Mouse (Mus musculus): ENCODE results near the gene Sec14l1. TPM values are rescaled to one million over a fixed set of nuclear protein-coding genes. Genes with fewer than 3 reads are reported as not detected.
A peak's percentile ranks its signal among the peaks of the same experiment; 100 is the strongest.

Gene Sec14l1
- polyA plus RNA-seq, 1 experiment from 2014 or later, result 87.6 TPM

DNA sequence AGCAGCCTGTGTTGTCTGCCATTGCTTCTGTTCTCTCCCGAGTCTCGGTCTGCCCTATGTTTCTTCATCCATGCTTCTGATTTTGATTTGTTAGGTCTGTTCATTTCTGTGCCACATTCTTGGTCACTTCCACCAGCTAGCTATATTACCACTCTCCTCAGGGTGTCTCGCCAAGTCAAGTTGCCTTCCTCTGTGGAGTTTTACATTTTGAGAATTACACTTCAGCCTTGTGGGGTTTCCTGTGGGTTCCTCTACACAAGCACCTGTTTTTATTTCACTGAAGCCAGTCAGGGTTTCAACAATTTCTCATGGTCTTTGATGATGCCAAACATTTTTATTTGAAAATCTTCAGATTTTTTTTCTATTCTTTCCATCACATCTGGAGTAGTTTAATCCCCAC lies 67.8 kb downstream of the Sec14l1 start:
- no peak for TF ChIP-seq CTCF (IDR thresholded peaks at IDR 0.05; ENCODE audit: low read depth)
- peaks cover 8% of the 10 kb centered on the region; the same call in 1 of the 2 replicates for H3K4me1 ChIP-seq (replicated peaks; ENCODE audit: insufficient read depth, low read length)
- no peak overlapping the region for H3K4me3 ChIP-seq (replicated peaks; ENCODE audit: low read depth, low read length)
- no peak overlapping the region for H3K27ac ChIP-seq
- H3K4me2 ChIP-seq (ENCODE audit: low read length), result no peak overlapping the region
- no peaks in the 10 kb centered on the region for H3K36me3 ChIP-seq (ENCODE audit: insufficient read depth, low read length)
- DNase-seq (ENCODE audit: low spot score) (no peak), ATAC-seq (replicated peaks; ENCODE audit: low FRiP score, low read depth) (no peak)
- no peaks in the 10 kb centered on the region; the same call in 1 of the 2 replicates for H3K9me3 ChIP-seq (replicated peaks; ENCODE audit: low read length)
- no peaks in the 10 kb centered on the region for H3K27me3 ChIP-seq (ENCODE audit: insufficient read depth, low read length)
- H3K9ac ChIP-seq (ENCODE audit: low read depth, low read length), result no peak overlapping the region
- WGBS, result 94% methylated on average over 3 of the region's 3 CpGs

DNA sequence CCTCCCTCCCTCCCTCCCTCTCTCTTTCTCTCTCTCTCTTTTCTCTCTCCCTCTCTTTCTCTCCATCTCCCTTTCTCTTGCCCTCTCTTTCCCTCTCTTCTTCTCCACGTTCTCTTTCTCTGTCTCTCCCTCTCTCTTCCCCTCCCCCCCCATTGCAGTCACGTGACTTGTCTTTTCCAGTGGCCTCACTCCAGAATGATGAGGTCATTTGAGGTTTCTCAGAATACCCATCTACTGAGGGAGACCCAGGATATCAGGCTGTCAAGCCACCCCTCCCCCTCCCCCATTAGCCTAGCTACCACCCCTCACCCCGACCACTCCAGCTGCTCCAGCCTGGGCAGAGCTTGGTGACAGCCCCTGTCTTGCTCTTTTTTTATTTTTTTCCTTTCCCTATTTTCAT lies 68.3 kb downstream of the Sec14l1 start:
- Histone ChIP-seq H3K4me2 (ENCODE audit: low read length) (no peak overlapping the region), H3K27ac (no peak overlapping the region), H3K4me3 (replicated peaks; ENCODE audit: low read depth, low read length) (no peak overlapping the region), H3K9me3 (replicated peaks; ENCODE audit: low read length) (no peaks in the 10 kb centered on the region; the same call in 1 of the 2 replicates), H3K27me3 (ENCODE audit: insufficient read depth, low read length) (no peaks in the 10 kb centered on the region), H3K4me1 (replicated peaks; ENCODE audit: insufficient read depth, low read length) (peaks cover 8% of the 10 kb centered on the region; the same call in 1 of the 2 replicates), H3K36me3 (ENCODE audit: insufficient read depth, low read length) (no peaks in the 10 kb centered on the region), H3K9ac (ENCODE audit: low read depth, low read length) (no peak overlapping the region)
- ATAC-seq (replicated peaks; ENCODE audit: low FRiP score, low read depth) (no peak), DNase-seq (ENCODE audit: low spot score) (no peak)
- no peak for TF ChIP-seq CTCF (IDR thresholded peaks at IDR 0.05; ENCODE audit: low read depth)
- WGBS, result 75% methylated on average over 3 of the region's 3 CpGs

DNA sequence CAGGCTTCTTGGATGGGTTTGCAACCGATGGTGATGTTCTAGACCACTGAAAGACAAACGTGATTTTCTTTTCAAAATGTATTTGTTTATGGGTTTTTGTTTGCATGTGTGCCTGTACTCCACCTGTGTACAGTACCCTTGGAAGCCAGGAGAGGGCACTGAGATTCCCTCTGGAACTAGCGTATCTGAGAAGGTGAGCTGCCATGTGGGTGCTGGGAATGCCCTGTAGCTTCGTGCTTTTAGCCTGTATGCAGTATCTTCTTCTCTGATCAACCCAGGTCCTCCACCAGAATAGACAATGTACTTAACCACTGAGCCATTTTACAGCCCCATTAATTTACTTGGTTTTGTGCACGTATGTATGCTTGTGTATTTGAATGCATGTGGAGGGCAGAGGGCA lies 68.9 kb downstream of the Sec14l1 start:
- no peak for DNase-seq (ENCODE audit: low spot score)
- H3K27me3 ChIP-seq (ENCODE audit: insufficient read depth, low read length), result no peaks in the 10 kb centered on the region
- H3K9me3 ChIP-seq (replicated peaks; ENCODE audit: low read length), result no peaks in the 10 kb centered on the region; the same call in 1 of the 2 replicates
- peak; percentile 42; the same call in 1 of the 2 replicates for TF ChIP-seq CTCF (IDR thresholded peaks at IDR 0.05; ENCODE audit: low read depth)
- peaks cover 8% of the 10 kb centered on the region; the same call in 1 of the 2 replicates for H3K4me1 ChIP-seq (replicated peaks; ENCODE audit: insufficient read depth, low read length)
- WGBS, result 74% methylated on average over 5 of the region's 5 CpGs
- no peak overlapping the region for H3K27ac ChIP-seq
- no peak overlapping the region for H3K4me2 ChIP-seq (ENCODE audit: low read length)
- no peak overlapping the region for H3K9ac ChIP-seq (ENCODE audit: low read depth, low read length)
- no peaks in the 10 kb centered on the region for H3K36me3 ChIP-seq (ENCODE audit: insufficient read depth, low read length)
- ATAC-seq (replicated peaks; ENCODE audit: low FRiP score, low read depth), result no peak
- no peak overlapping the region for H3K4me3 ChIP-seq (replicated peaks; ENCODE audit: low read depth, low read length)

DNA sequence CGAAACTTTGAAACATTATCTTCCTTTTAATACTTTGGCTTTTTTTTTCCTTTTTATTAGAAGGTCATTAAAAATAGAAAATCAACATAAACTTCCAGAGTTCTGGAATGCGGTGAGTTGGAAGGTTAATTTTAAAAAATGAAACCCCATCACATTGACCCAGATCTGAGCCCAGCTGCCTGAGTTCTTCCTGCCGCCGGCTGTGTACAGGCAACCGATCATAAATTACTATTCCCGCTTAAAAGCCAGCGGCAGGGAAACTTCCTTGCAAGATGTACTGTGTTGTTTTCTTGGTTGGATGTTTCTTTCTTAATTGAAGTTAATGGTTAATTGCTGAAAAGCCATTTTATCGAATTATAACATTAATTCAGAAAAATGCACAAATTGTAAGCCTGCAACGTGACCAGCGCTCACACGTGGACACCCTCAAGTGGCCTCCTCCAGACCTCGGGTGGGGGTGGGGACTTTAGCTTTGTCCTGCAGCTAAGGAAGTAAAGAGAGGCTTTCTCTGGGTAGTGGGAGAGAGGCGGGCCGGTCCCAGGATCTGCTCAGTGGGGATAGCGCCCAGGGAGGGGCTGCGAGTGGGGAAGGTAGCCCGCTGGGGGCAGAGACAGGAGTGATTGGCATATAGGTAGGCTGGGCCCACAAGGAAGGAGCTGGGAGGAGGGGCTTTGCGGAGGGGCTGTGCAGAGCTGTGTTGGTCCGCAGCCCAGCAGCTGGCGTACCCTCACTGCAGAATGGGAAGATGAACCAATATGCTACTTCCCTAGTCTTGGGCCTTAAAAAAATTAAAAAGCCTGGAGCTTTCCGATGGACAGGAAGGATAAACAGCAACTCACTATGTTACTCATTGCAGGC lies 70.3 kb downstream of the Sec14l1 start:
- ATAC-seq (replicated peaks; ENCODE audit: low FRiP score, low read depth), result no peak; the same call in 1 of the 2 replicates
- peak overlapping the region; percentile 87 for H3K27ac ChIP-seq
- WGBS, result 15% methylated on average over 21 of the region's 21 CpGs
- peak overlapping the region; percentile 32; the same call in 1 of the 2 replicates for H3K9ac ChIP-seq (ENCODE audit: low read depth, low read length)
- peaks cover 8% of the 10 kb centered on the region; the same call in 1 of the 2 replicates for H3K4me1 ChIP-seq (replicated peaks; ENCODE audit: insufficient read depth, low read length)
- H3K4me2 ChIP-seq (ENCODE audit: low read length), result peak overlapping the region; percentile 14; the same call in 1 of the 2 replicates
- no peak overlapping the region for H3K4me3 ChIP-seq (replicated peaks; ENCODE audit: low read depth, low read length)
- H3K36me3 ChIP-seq (ENCODE audit: insufficient read depth, low read length), result no peaks in the 10 kb centered on the region
- H3K9me3 ChIP-seq (replicated peaks; ENCODE audit: low read length), result no peaks in the 10 kb centered on the region; the same call in 1 of the 2 replicates
- H3K27me3 ChIP-seq (ENCODE audit: insufficient read depth, low read length), result no peaks in the 10 kb centered on the region
- DNase-seq (ENCODE audit: low spot score), result peak; percentile 95
- TF ChIP-seq CTCF (IDR thresholded peaks at IDR 0.05; ENCODE audit: low read depth), result no peak

DNA sequence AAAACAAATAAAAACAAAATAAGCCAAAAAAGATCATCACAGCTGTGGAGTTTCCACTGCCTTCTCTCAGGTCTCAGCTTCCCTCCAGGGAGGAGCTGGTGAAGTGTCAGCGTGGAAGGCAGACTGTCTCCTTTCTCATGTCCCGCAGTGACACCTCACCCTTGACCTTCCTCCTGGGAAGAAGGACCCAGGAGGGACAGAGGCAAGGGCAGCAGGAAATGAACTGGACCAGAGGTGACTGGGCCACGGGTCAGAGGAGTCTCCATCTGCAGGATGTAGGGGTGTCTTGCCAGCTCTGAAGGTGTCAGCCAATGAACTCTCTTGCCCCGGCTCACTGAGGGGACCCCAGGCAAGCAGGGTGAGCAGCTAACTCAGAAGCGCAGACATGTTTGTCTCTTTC lies 76.6 kb downstream of the Sec14l1 start:
- H3K36me3 ChIP-seq (ENCODE audit: insufficient read depth, low read length), result no peaks in the 10 kb centered on the region
- no peak overlapping the region for H3K27ac ChIP-seq
- ATAC-seq (replicated peaks; ENCODE audit: low FRiP score, low read depth), result no peak
- no peak overlapping the region for H3K4me2 ChIP-seq (ENCODE audit: low read length)
- H3K9me3 ChIP-seq (replicated peaks; ENCODE audit: low read length), result no peaks in the 10 kb centered on the region
- 32% methylated on average over 5 of the region's 5 CpGs for WGBS
- no peak for TF ChIP-seq CTCF (IDR thresholded peaks at IDR 0.05; ENCODE audit: low read depth)
- H3K4me1 ChIP-seq (replicated peaks; ENCODE audit: insufficient read depth, low read length), result 0 out of 2 replicates have a peak, but pooled peaks cover 2% of the 10 kb centered on the region
- no peaks in the 10 kb centered on the region for H3K27me3 ChIP-seq (ENCODE audit: insufficient read depth, low read length)
- no peak overlapping the region for H3K4me3 ChIP-seq (replicated peaks; ENCODE audit: low read depth, low read length)
- DNase-seq (ENCODE audit: low spot score), result no peak
- no peak overlapping the region for H3K9ac ChIP-seq (ENCODE audit: low read depth, low read length)

DNA sequence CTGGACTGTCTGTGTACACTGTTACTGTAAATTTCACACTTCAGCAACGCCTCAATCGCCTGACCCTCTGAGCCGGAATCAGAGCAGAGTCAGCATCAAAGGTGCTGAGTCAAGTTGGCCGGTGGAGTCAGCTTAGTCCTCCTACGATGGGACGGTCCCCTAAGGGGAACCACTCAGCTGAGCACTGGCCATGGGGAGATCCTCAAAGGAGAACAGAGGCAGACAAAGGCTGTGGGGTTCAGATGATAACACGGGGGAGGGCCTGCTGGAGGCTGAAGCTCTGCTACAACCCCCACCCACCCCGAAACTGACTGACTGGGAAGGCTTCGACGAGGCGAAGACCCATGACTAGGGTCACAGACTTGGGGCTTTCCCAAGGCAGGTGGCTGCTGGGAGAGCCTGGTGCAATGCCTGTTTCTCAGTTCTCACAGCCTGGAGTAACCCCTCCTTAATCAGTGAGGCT lies 79.5 kb downstream of the Sec14l1 start:
- ATAC-seq (replicated peaks; ENCODE audit: low FRiP score, low read depth) (0 out of 2 replicates have a peak, but pooled peaks have one; percentile 23), DNase-seq (ENCODE audit: low spot score) (no peak)
- H3K36me3 ChIP-seq (ENCODE audit: insufficient read depth, low read length), result no peaks in the 10 kb centered on the region
- WGBS, result 37% methylated on average over 11 of the region's 11 CpGs
- H3K9ac ChIP-seq (ENCODE audit: low read depth, low read length), result no peak overlapping the region
- H3K4me3 ChIP-seq (replicated peaks; ENCODE audit: low read depth, low read length), result no peak overlapping the region
- H3K27me3 ChIP-seq (ENCODE audit: insufficient read depth, low read length), result no peaks in the 10 kb centered on the region
- H3K4me2 ChIP-seq (ENCODE audit: low read length), result no peak overlapping the region
- H3K9me3 ChIP-seq (replicated peaks; ENCODE audit: low read length), result no peaks in the 10 kb centered on the region
- H3K27ac ChIP-seq, result no peak overlapping the region
- TF ChIP-seq CTCF (IDR thresholded peaks at IDR 0.05; ENCODE audit: low read depth), result no peak
- 0 out of 2 replicates have a peak, but pooled peaks cover 4% of the 10 kb centered on the region for H3K4me1 ChIP-seq (replicated peaks; ENCODE audit: insufficient read depth, low read length)

All from kidney, postnatal 0 days (tissue).